Mouse (Mus musculus) kidney, adult 2 months (tissue): ENCODE results near the gene Rnf126.

ENCODE experiments used
- CTCF ChIP-seq: fragments of 200-500 bp; conservative IDR thresholded peaks from 2 replicates; pipeline ENCODE4 v1.5.1; 2011; ENCODE audit warnings: low read depth, mild to moderate bottlenecking, control low read depth, low read length, moderate library complexity, mixed read lengths; ENCODE audit not compliant: insufficient read depth, insufficient read length
- POLR2A ChIP-seq: fragments of 200-500 bp; IDR thresholded peaks from one replicate; pipeline ENCODE4 v1.6.1; 2011; ENCODE audit warnings: low read depth, low read length, control low read depth

DNA sequence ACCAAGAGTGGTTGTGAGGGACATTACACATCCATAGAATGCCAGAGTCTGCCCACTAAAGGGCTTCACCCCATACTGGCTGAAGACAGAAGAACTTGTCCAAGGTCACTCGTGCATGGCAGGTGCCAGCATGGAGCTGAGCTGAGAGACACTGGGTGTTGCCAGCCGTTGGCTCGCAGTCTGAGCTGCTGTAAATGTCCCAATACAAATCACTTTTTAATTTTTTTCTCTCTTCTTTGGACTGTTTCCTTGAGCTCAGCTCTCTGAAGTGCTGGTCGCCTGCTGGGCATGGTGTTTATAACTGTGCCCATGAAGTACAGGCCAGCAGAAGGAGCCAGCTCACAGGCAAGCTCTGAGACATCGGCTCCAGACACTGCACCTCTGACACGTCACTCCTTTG, 43.7 kb downstream of the Rnf126 start:
- no peak for TF ChIP-seq CTCF
- no peak for TF ChIP-seq POLR2A
